Mouse (Mus musculus) frontal cortex, postnatal 36 days (tissue): ENCODE measurements around the gene Cyp46a1.

ENCODE experiments used
- DNase-seq, 2 experiments: peaks; one replicate each; pipeline ENCODE4 v3.0.0; 2022; ENCODE audit warnings: low spot score in 2 of 2

Cyp46a1 gene

GRCm38 (mm10) chr12:108333895-108334445 is at the start of gene Cyp46a1:
TSS of gene Cyp46a1 (plus strand) at chr12:108334381.
- DNase-seq = peak; percentile 100

GRCm38 (mm10) chr12:108284455-108285224 is 49.5 kb upstream of the Cyp46a1 start:
- no peak for DNase-seq

- no peak for DNase-seq
Measured at GRCm38 (mm10) chr12:108285225-108286011, 48.8 kb upstream of the Cyp46a1 start.

- DNase-seq = no peak
Measured at GRCm38 (mm10) chr12:108286381-108286780, 47.8 kb upstream of the Cyp46a1 start.

GRCm38 (mm10) chr12:108287011-108287410 is 47.2 kb upstream of the Cyp46a1 start:
- no peak for DNase-seq

- no peak for DNase-seq
Measured at GRCm38 (mm10) chr12:108288127-108288880, 45.9 kb upstream of the Cyp46a1 start.

- DNase-seq = no peak
Measured at GRCm38 (mm10) chr12:108292419-108292818, 41.8 kb upstream of the Cyp46a1 start.

- peak; percentile 65 to 79 for DNase-seq
Measured at GRCm38 (mm10) chr12:108292957-108293356, 41.2 kb upstream of the Cyp46a1 start.

GRCm38 (mm10) chr12:108294620-108295019 is 39.6 kb upstream of the Cyp46a1 start:
- DNase-seq = no peak

- no peak for DNase-seq
Measured at GRCm38 (mm10) chr12:108297033-108297432, 37.1 kb upstream of the Cyp46a1 start.

GRCm38 (mm10) chr12:108301006-108301405 is 33.2 kb upstream of the Cyp46a1 start:
- DNase-seq = no peak

- DNase-seq = no peak
Measured at GRCm38 (mm10) chr12:108303778-108304365, 30.3 kb upstream of the Cyp46a1 start.

GRCm38 (mm10) chr12:108305172-108305571 is 29.0 kb upstream of the Cyp46a1 start:
- no peak for DNase-seq

- no peak for DNase-seq
Measured at GRCm38 (mm10) chr12:108305812-108306794, 28.1 kb upstream of the Cyp46a1 start, which contains the start of gene Hhipl1. TSS of gene Hhipl1 (plus strand) at chr12:108306270.

- DNase-seq = peak in 1 of 2 experiments; percentile 45
Measured at GRCm38 (mm10) chr12:108307553-108307952, 26.6 kb upstream of the Cyp46a1 start.

GRCm38 (mm10) chr12:108308363-108308856 is 25.8 kb upstream of the Cyp46a1 start:
- DNase-seq = no peak

- DNase-seq = no peak
Measured at GRCm38 (mm10) chr12:108309116-108309794, 24.9 kb upstream of the Cyp46a1 start.

- DNase-seq = no peak
Measured at GRCm38 (mm10) chr12:108310041-108310440, 24.1 kb upstream of the Cyp46a1 start.

GRCm38 (mm10) chr12:108310456-108311027 is 23.6 kb upstream of the Cyp46a1 start:
- DNase-seq = no peak
